Mouse (Mus musculus): ENCODE measurements around the gene Fam171b.

The Fam171b gene

GRCm38 (mm10) chr2:83856236-83856635, 43.8 kb downstream of the Fam171b start:
- in situ Hi-C loops (cut with MboI; ENCODE audit: unreplicated experiment in 2 of 2) = no loop called here

- in situ Hi-C loops (cut with MboI; ENCODE audit: unreplicated experiment in 2 of 2) = no loop called here
These were observed 71.5 kb downstream of the Fam171b start for GRCm38 (mm10) chr2:83883850-83884420.

- in situ Hi-C loops (cut with MboI; ENCODE audit: unreplicated experiment in 2 of 2) = no loop called here
These were observed 81.3 kb downstream of the Fam171b start for GRCm38 (mm10) chr2:83893701-83894100.

GRCm38 (mm10) chr2:83901896-83902540, 89.6 kb downstream of the Fam171b start:
- in situ Hi-C loops (cut with MboI; ENCODE audit: unreplicated experiment in 2 of 2) = loop anchor here in 1 of 2 experiments (25.0 kb wide), 1 partner anchor 1685 kb away; the partner anchor contains the start of genes Olfr996 and Olfr998

- in situ Hi-C loops (cut with MboI; ENCODE audit: unreplicated experiment in 2 of 2) = no loop called here
These were observed 117.1 kb downstream of the Fam171b start for GRCm38 (mm10) chr2:83929478-83930088.

All from v-Abl transformed pro-B cells (cell line).